Mouse (Mus musculus) G1E (cell line): Measurements from ENCODE around the gene Gsto2. TPM values are rescaled to one million over a fixed set of nuclear protein-coding genes. Genes with fewer than 3 reads are reported as not detected.

Experiments
- ATAC-seq: 2 replicates; pipeline ENCODE4 v1.8.0; 2016; ENCODE audit warnings: mild to moderate bottlenecking; ENCODE audit not compliant: insufficient number of reproducible peaks, poor library complexity, low FRiP score, severe bottlenecking; ENCODE audit errors: extremely low read depth
- DNase-seq: peaks from one replicate; pipeline ENCODE4 v3.0.0; 2012; ENCODE audit warnings: low spot score
- H3K27me3 ChIP-seq: 2 replicates; pipeline ENCODE4 v1.6.1; 2012; ENCODE audit warnings: mild to moderate bottlenecking, low read length, inconsistent platforms; ENCODE audit not compliant: insufficient read depth
- H3K36me3 ChIP-seq: replicated peaks from 2 replicates; pipeline ENCODE3; 2012; ENCODE audit warnings: mild to moderate bottlenecking, inconsistent platforms
- H3K4me1 ChIP-seq: 2 replicates; pipeline ENCODE4 v1.6.1; 2012; ENCODE audit warnings: low read depth, low read length, inconsistent platforms, mixed read lengths; ENCODE audit not compliant: insufficient read depth
- H3K4me3 ChIP-seq: 2 replicates; pipeline ENCODE4 v1.5.1; 2012; ENCODE audit warnings: low read depth, mild to moderate bottlenecking, inconsistent platforms, low read length, moderate library complexity, mixed read lengths
- H3K9me3 ChIP-seq: replicated peaks from 2 replicates; pipeline ENCODE4 v1.6.1; 2012; ENCODE audit warnings: inconsistent platforms
- CTCF ChIP-seq: IDR thresholded peaks from 2 replicates; pipeline ENCODE4 v1.5.1; 2012; ENCODE audit warnings: low read depth, low read length, inconsistent platforms, mixed read lengths
- GATA1 ChIP-seq: IDR thresholded peaks from 2 replicates; pipeline ENCODE4 v1.6.1; 2012; ENCODE audit warnings: borderline replicate concordance, low read length, inconsistent platforms, mixed read lengths
- GATA2 ChIP-seq: IDR thresholded peaks from 2 replicates; pipeline ENCODE4 v1.6.1; 2012; ENCODE audit warnings: low read depth, low read length, inconsistent platforms, borderline replicate concordance
- POLR2AphosphoS5 ChIP-seq: IDR thresholded peaks from 2 replicates; pipeline ENCODE4 v1.6.1; 2012; ENCODE audit warnings: low read depth, low read length, inconsistent platforms; ENCODE audit not compliant: insufficient replicate concordance
- TAL1 ChIP-seq: conservative IDR thresholded peaks from 2 replicates; pipeline ENCODE4 v1.6.1; 2012; ENCODE audit warnings: low read depth, low read length, inconsistent platforms, mixed read lengths
- polyA plus RNA-seq: library from polyadenylated mRNA; stranded (reverse); fragments of >175 nt; gene quantifications from 2 replicates; pipeline ENCODE4 v1.2.3, GENCODE M21; 2012
- total RNA-seq, 2 experiments: library from RNA; stranded (forward) in 1 of 2; stranded (reverse) in 1 of 2; fragments of 200-1000 nt in 1 of 2; fragments of >200 nt in 1 of 2; fragmentation: Nextera tagmentation in 1 of 2; gene quantifications; 2 replicates each; pipeline ENCODE4 v1.2.3; 2014 to 2017

Gsto2 gene
- total and polyA plus RNA-seq, 3 experiments: 0.11 to 4.7 (median 0.76) TPM

- TF ChIP-seq GATA2 (no peak), POLR2AphosphoS5 (no peak), TAL1 (no peak), GATA1 (no peak)
- Histone ChIP-seq H3K36me3 (peaks cover 43% of the 10 kb centered on the region), H3K9me3 (peaks cover 45% of the 10 kb centered on the region), H3K27me3 (no peaks in the 10 kb centered on the region), H3K4me1 (peaks cover 38% of the 10 kb centered on the region), H3K4me3 (no peak overlapping the region)
- no peak for DNase-seq
- no peak for ATAC-seq
Observed at GRCm38 (mm10) chr19:47913344-47913743, 48.0 kb downstream of the Gsto2 start.

- Histone ChIP-seq H3K4me3 (no peak overlapping the region), H3K27me3 (no peaks in the 10 kb centered on the region), H3K9me3 (peaks cover 49% of the 10 kb centered on the region), H3K36me3 (peaks cover 36% of the 10 kb centered on the region), H3K4me1 (peaks cover 34% of the 10 kb centered on the region)
- TF ChIP-seq CTCF (no peak), GATA2 (no peak), GATA1 (no peak), TAL1 (no peak), POLR2AphosphoS5 (no peak)
- no peak for ATAC-seq
- no peak for DNase-seq
Observed at GRCm38 (mm10) chr19:47914191-47914590, 48.9 kb downstream of the Gsto2 start.

GRCm38 (mm10) chr19:47915251-47915650 lies 49.9 kb downstream of the Gsto2 start:
- Histone ChIP-seq H3K36me3 (peaks cover 34% of the 10 kb centered on the region), H3K4me3 (no peak overlapping the region), H3K27me3 (no peaks in the 10 kb centered on the region), H3K4me1 (peaks cover 31% of the 10 kb centered on the region), H3K9me3 (peaks cover 45% of the 10 kb centered on the region)
- DNase-seq (no peak), ATAC-seq (no peak)
- TF ChIP-seq GATA2 (no peak), CTCF (no peak), GATA1 (no peak), TAL1 (no peak), POLR2AphosphoS5 (no peak)

- no peak for TF ChIP-seq GATA1
- DNase-seq: no peak
- H3K4me3 ChIP-seq: no peak overlapping the region
- no peak for ATAC-seq
- peaks cover 17% of the 10 kb centered on the region for H3K4me1 ChIP-seq
- peaks cover 32% of the 10 kb centered on the region for H3K9me3 ChIP-seq
- no peaks in the 10 kb centered on the region for H3K27me3 ChIP-seq
- H3K36me3 ChIP-seq: peaks cover 17% of the 10 kb centered on the region
Observed at GRCm38 (mm10) chr19:47917396-47917795, 52.1 kb downstream of the Gsto2 start.

- ATAC-seq (no peak), DNase-seq (no peak)
Observed at GRCm38 (mm10) chr19:47918016-47918415, 52.7 kb downstream of the Gsto2 start.

GRCm38 (mm10) chr19:47918455-47919101 lies 53.2 kb downstream of the Gsto2 start:
- DNase-seq (peak; percentile 32), ATAC-seq (0 out of 2 replicates have a peak, but pooled peaks have one; percentile 35)
- H3K4me1 ChIP-seq: peaks cover 17% of the 10 kb centered on the region

More at GRCm38 (mm10) chr19:47918016-47918415, 52.7 kb downstream of the Gsto2 start:
- Histone ChIP-seq H3K27me3 (no peaks in the 10 kb centered on the region), H3K9me3 (peaks cover 32% of the 10 kb centered on the region), H3K4me1 (peaks cover 17% of the 10 kb centered on the region), H3K36me3 (peaks cover 17% of the 10 kb centered on the region), H3K4me3 (peak overlapping the region; percentile 80)
- no peak for TF ChIP-seq GATA2
- TF ChIP-seq GATA1: no peak
- no peak for TF ChIP-seq CTCF
- TF ChIP-seq POLR2AphosphoS5: no peak
- TF ChIP-seq TAL1: no peak

More at GRCm38 (mm10) chr19:47918455-47919101, 53.2 kb downstream of the Gsto2 start:
- no peak for TF ChIP-seq TAL1
- no peak for TF ChIP-seq GATA2
- TF ChIP-seq CTCF: no peak
- no peak for TF ChIP-seq GATA1
- TF ChIP-seq POLR2AphosphoS5: no peak
- Histone ChIP-seq H3K9me3 (peaks cover 30% of the 10 kb centered on the region), H3K36me3 (peaks cover 14% of the 10 kb centered on the region), H3K4me3 (peak overlapping the region; percentile 80), H3K27me3 (no peaks in the 10 kb centered on the region)
